Mouse (Mus musculus): ENCODE data around the gene Cdc42bpg. TPM values are rescaled to one million over a fixed set of nuclear protein-coding genes. Genes with fewer than 3 reads are reported as not detected.

Gene Cdc42bpg
- total and polyA plus RNA-seq, 3 experiments = 0.79 to 4.2 (median 2.3) TPM

- H3K27me3 ChIP-seq (replicated peaks) = no peaks in the 10 kb centered on the region
- peak within 1 kb of the TSS; percentile 85 for H3K4me2 ChIP-seq (ENCODE audit: insufficient read depth, low read depth, poor library complexity, severe bottlenecking)
- peaks cover 35 to 68% of the 10 kb centered on the region in 2 experiments for H3K4me1 ChIP-seq (ENCODE audit: control insufficient read depth in 1 of 2, insufficient read depth in 2 of 2)
- H3K4me3 ChIP-seq (replicated peaks in 1 of 3; ENCODE audit: low read depth in 2 of 3, low read length in 2 of 3, poor library complexity in 1 of 3) = peak within 1 kb of the TSS; percentile 78 to 87 (median 79)
- H3K9me3 ChIP-seq (replicated peaks; ENCODE audit: low read length) = no peaks in the 10 kb centered on the region
- in situ Hi-C loops (cut with MboI; ENCODE audit: low pct_ligation_motif_present, low pct_unique_long_range_greater_than_20kb, low sequenced_read_pairs) (no loop called here), dilution Hi-C loops (cut with MboI; ENCODE audit: extremely low pct_ligation_motif_present, extremely low pct_unique_long_range_greater_than_20kb, low sequenced_read_pairs) (no loop called here)
- DNase-seq (ENCODE audit: extremely low read depth) = peak; percentile 96
- H3K36me3 ChIP-seq (replicated peaks in 1 of 2; ENCODE audit: control insufficient read depth in 1 of 2, insufficient read depth in 1 of 2, low read length in 1 of 2) = peaks cover 27 to 32% of the 10 kb centered on the region in 2 experiments
- peaks cover 22% of the 10 kb centered on the region for H3K79me2 ChIP-seq (replicated peaks; ENCODE audit: control insufficient read depth, extremely low read depth, insufficient read depth, poor library complexity, severe bottlenecking)
- H3K27ac ChIP-seq (ENCODE audit: insufficient read depth, low read depth) = peak within 1 kb of the TSS; percentile 40; the same call in 1 of the 2 replicates
- H3K9ac ChIP-seq (ENCODE audit: insufficient read depth, low read depth) = peak within 1 kb of the TSS; percentile 76
- TF ChIP-seq ZMIZ1 (IDR thresholded peaks at IDR 0.05; ENCODE audit: low read depth, low read length) = peak; percentile 84
- peak; percentile 43; the same call in 1 of the 2 replicates for TF ChIP-seq CHD2 (IDR thresholded peaks at IDR 0.05; ENCODE audit: low read length)
- peak; percentile 16; the same call in 1 of the 2 replicates for TF ChIP-seq CHD1 (IDR thresholded peaks at IDR 0.05; ENCODE audit: low read depth, low read length)
- peak; percentile 93; the same call in 1 of the 2 replicates for TF ChIP-seq KAT2A (IDR thresholded peaks at IDR 0.05; ENCODE audit: insufficient replicate concordance, low read length)
- no peak for TF ChIP-seq MAFK (IDR thresholded peaks at IDR 0.05; ENCODE audit: insufficient replicate concordance, low read length)
- peak; percentile 79; the same call in 1 of the 2 replicates for TF ChIP-seq MAZ (IDR thresholded peaks at IDR 0.05; ENCODE audit: low read depth, low read length)
- TF ChIP-seq NELFE (IDR thresholded peaks at IDR 0.05; ENCODE audit: low read depth, low read length) = peak; percentile 68
- peak; percentile 27; the same call in 1 of the 2 replicates for TF ChIP-seq GABPA (IDR thresholded peaks at IDR 0.05; ENCODE audit: insufficient replicate concordance, low read depth, low read length)
- peak in 1 of 2 experiments; percentile 38; a peak in 2 of 4 replicates for TF ChIP-seq CTCF (conservative IDR thresholded peaks at IDR 0.05 in 1 of 2, IDR thresholded peaks at IDR 0.05 in 1 of 2; ENCODE audit: low read depth in 2 of 2, low read length in 2 of 2)
- TF ChIP-seq NRF1 (IDR thresholded peaks at IDR 0.05; ENCODE audit: low read depth, low read length) = peak; percentile 59
- no peak for TF ChIP-seq USF2 (conservative IDR thresholded peaks at IDR 0.05; ENCODE audit: low read depth, low read length)
- TF ChIP-seq SIN3A (IDR thresholded peaks at IDR 0.05; ENCODE audit: low read length) = 0 out of 2 replicates have a peak, but pooled peaks have one; percentile 72
- no peak for TF ChIP-seq JUN (IDR thresholded peaks at IDR 0.05; ENCODE audit: insufficient read depth, low read depth, low read length)
- TF ChIP-seq TBP (conservative IDR thresholded peaks at IDR 0.05; ENCODE audit: low read depth, low read length) = peak; percentile 78; the same call in 1 of the 2 replicates
- TF ChIP-seq E2F4 (IDR thresholded peaks at IDR 0.05; ENCODE audit: insufficient replicate concordance, low read depth, low read length) = peak; percentile 84; the same call in 1 of the 2 replicates
- no peak for TF ChIP-seq ETS1 (conservative IDR thresholded peaks at IDR 0.05; ENCODE audit: low read depth, low read length)
- no peak for TF ChIP-seq MAX (IDR thresholded peaks at IDR 0.05; ENCODE audit: low read length)
- 0 out of 2 replicates have a peak, but pooled peaks have one; percentile 66 for TF ChIP-seq MXI1 (IDR thresholded peaks at IDR 0.05; ENCODE audit: low read depth, low read length)
- no peak for TF ChIP-seq RCOR1 (conservative IDR thresholded peaks at IDR 0.05; ENCODE audit: low read depth, low read length)
- peak; percentile 73 for TF ChIP-seq ELF1 (IDR thresholded peaks at IDR 0.05; ENCODE audit: low read depth, low read length)
- peak; percentile 67 for TF ChIP-seq POLR2A (IDR thresholded peaks at IDR 0.05; ENCODE audit: low read depth, low read length)
- TF ChIP-seq MEF2A (IDR thresholded peaks at IDR 0.05; ENCODE audit: borderline replicate concordance, low read depth, low read length) = peak; percentile 61; the same call in 1 of the 2 replicates
- TF ChIP-seq UBTF (IDR thresholded peaks at IDR 0.05; ENCODE audit: low read depth, low read length) = no peak
- TF ChIP-seq HCFC1 (IDR thresholded peaks at IDR 0.05; ENCODE audit: low read depth, low read length) = peak; percentile 97
- peak; percentile 56; the same call in 1 of the 2 replicates for TF ChIP-seq TCF12 (IDR thresholded peaks at IDR 0.05; ENCODE audit: low read depth, low read length)
- no peak for TF ChIP-seq USF1 (IDR thresholded peaks at IDR 0.05; ENCODE audit: low read depth, low read length)
Observed at GRCm38 (mm10) chr19:6334673-6335457, 28.6 kb downstream of the Cdc42bpg start, which contains the start of gene Men1. TSS of gene Men1 (plus strand) at chr19:6334979.
